Mouse (Mus musculus) left cerebral cortex, postnatal 14 days (tissue): ENCODE data around the gene Cyth2. TPM values are rescaled to one million over a fixed set of nuclear protein-coding genes. Genes with fewer than 3 reads are reported as not detected.

Experiments used
- total RNA-seq, 2 experiments: library from RNA; stranded (reverse); gene quantifications; 2 replicates each; pipeline ENCODE4 v1.2.3; 2021

Gene Cyth2
- total RNA-seq, 2 experiments from 2014 or later = 227 to 229 TPM

Other genes with a start within 250 kb of the Cyth2 start
- 10 to 100 TPM; 22.6 to 25.2 TPM for gene Bcat2, start 244.4 kb downstream of the Cyth2 start, total RNA-seq
- gene Fgf21, start 199.1 kb downstream of the Cyth2 start, total RNA-seq = not detected
- not detected for gene Fut1, start 197.3 kb downstream of the Cyth2 start, total RNA-seq
- gene Izumo1, start 192.8 kb downstream of the Cyth2 start, total RNA-seq = under 1 TPM in 1 of 2 experiments, not detected in 1; 0.26 TPM
- 10 to 100 TPM; 11.2 to 11.3 TPM for gene Rasip1, start 187.1 kb downstream of the Cyth2 start, total RNA-seq
- gene Mamstr, start 174.6 kb downstream of the Cyth2 start, total RNA-seq = 1 to 10 TPM; 2.2 to 2.6 TPM
- gene Fut2, start 148.2 kb downstream of the Cyth2 start, total RNA-seq = under 1 TPM; 0.19 to 0.46 TPM
- 1 to 10 TPM in 1 of 2 experiments, under 1 TPM in 1; 0.91 to 1.5 TPM for gene Ntn5, start 130.6 kb downstream of the Cyth2 start, total RNA-seq
- under 1 TPM; 0.20 to 0.30 TPM for gene Sec1, start 120.2 kb downstream of the Cyth2 start, total RNA-seq
- gene Car11, start 114.7 kb downstream of the Cyth2 start, total RNA-seq = 100 to 1,000 TPM; 168 to 172 TPM
- 10 to 100 TPM; 68.7 to 83.5 TPM for gene Dbp, start 109.5 kb downstream of the Cyth2 start, total RNA-seq
- gene Rpl18, start 99.1 kb downstream of the Cyth2 start, total RNA-seq = 100 to 1,000 TPM; 369 to 389 TPM
- gene Sphk2, start 96.6 kb downstream of the Cyth2 start, total RNA-seq = 10 to 100 TPM; 28.8 to 32.7 TPM
- under 1 TPM; 0.24 to 0.34 TPM for gene Fam83e, start 93.4 kb downstream of the Cyth2 start, total RNA-seq
- not detected for gene Spaca4, start 88.8 kb downstream of the Cyth2 start, total RNA-seq
- gene Lmtk3, start 30.8 kb downstream of the Cyth2 start, total RNA-seq = 100 to 1,000 TPM; 261 to 275 TPM
- 10 to 100 TPM in 1 of 2 experiments, 1 to 10 TPM in 1; 10.0 to 13.0 TPM for gene Sult2b1, start 29.9 kb downstream of the Cyth2 start, total RNA-seq
- 1 to 10 TPM; 1.8 to 1.9 TPM for gene Kcnj14, start 10.2 kb upstream of the Cyth2 start, total RNA-seq
- 10 to 100 TPM; 21.0 to 22.2 TPM for gene Grwd1, start 16.4 kb upstream of the Cyth2 start, total RNA-seq
- gene Kdelr1, start 58.2 kb upstream of the Cyth2 start, total RNA-seq = 10 to 100 TPM; 87.1 to 98.6 TPM
- gene Grin2d, start 63.8 kb upstream of the Cyth2 start, total RNA-seq = 10 to 100 TPM; 21.2 to 22.3 TPM
- under 1 TPM; 0.36 to 0.53 TPM for gene Syngr4, start 82.1 kb upstream of the Cyth2 start, total RNA-seq
- 10 to 100 TPM; 22.1 to 25.7 TPM for gene Tmem143, start 82.4 kb upstream of the Cyth2 start, total RNA-seq
- 1 to 10 TPM; 5.3 to 5.6 TPM for gene Emp3, start 106.8 kb upstream of the Cyth2 start, total RNA-seq
- 1 to 10 TPM; 1.4 to 2.1 TPM for gene Ccdc114, start 109.5 kb upstream of the Cyth2 start, total RNA-seq
- gene Abcc6, start 215.7 kb upstream of the Cyth2 start, total RNA-seq = 1 to 10 TPM; 5.2 to 5.9 TPM
- 100 to 1,000 TPM; 120 TPM for gene Nomo1, start 219.1 kb upstream of the Cyth2 start, total RNA-seq